Mouse (Mus musculus) forebrain, postnatal 0 days (tissue): ENCODE data around the gene Krtap9-5. TPM values are rescaled to one million over a fixed set of nuclear protein-coding genes. Genes with fewer than 3 reads are reported as not detected.

Source experiments
- ATAC-seq: fragments of 200-750 bp; cut with Nextera tagmentation; 2 replicates; pipeline ENCODE4 v1.8.0; 2017; ENCODE audit warnings: mild to moderate bottlenecking, moderate library complexity
- DNase-seq: peaks from one replicate; pipeline ENCODE4 v3.0.0-alpha.2; 2015
- H3K27ac ChIP-seq: fragments of 300-500 bp; sonication (generic); 2 replicates; pipeline ENCODE4 v1.5.1; 2014; ENCODE audit warnings: low read depth, mild to moderate bottlenecking, antibody characterized with exemption, low read length, moderate library complexity, mixed read lengths
- H3K27me3 ChIP-seq: fragments of 300-500 bp; sonication (generic); 2 replicates; pipeline ENCODE4 v1.6.1; 2014; ENCODE audit warnings: mild to moderate bottlenecking, low read length, mixed read lengths; ENCODE audit not compliant: insufficient read depth
- H3K36me3 ChIP-seq: fragments of 300-500 bp; sonication (generic); 2 replicates; pipeline ENCODE4 v1.6.1; 2014; ENCODE audit warnings: mild to moderate bottlenecking, moderate library complexity; ENCODE audit not compliant: insufficient read depth
- H3K4me1 ChIP-seq: fragments of 300-500 bp; sonication (generic); 2 replicates; pipeline ENCODE4 v1.6.1; 2014; ENCODE audit warnings: antibody characterized with exemption; ENCODE audit not compliant: insufficient read depth
- H3K4me2 ChIP-seq: fragments of 300-500 bp; sonication (generic); 2 replicates; pipeline ENCODE4 v1.6.1; 2014; ENCODE audit warnings: low read depth, mild to moderate bottlenecking, moderate library complexity
- H3K4me3 ChIP-seq: fragments of 300-500 bp; sonication (generic); 2 replicates; pipeline ENCODE4 v1.5.1; 2014; ENCODE audit warnings: low read depth, low read length, mixed read lengths
- H3K9ac ChIP-seq: fragments of 300-500 bp; sonication (generic); 2 replicates; pipeline ENCODE4 v1.6.1; 2014; ENCODE audit warnings: mild to moderate bottlenecking
- H3K9me3 ChIP-seq: fragments of 300-500 bp; sonication (generic); 2 replicates; pipeline ENCODE4 v1.6.1; 2016; ENCODE audit warnings: low read length
- CTCF ChIP-seq: sonication (generic); IDR thresholded peaks from 2 replicates; pipeline ENCODE4 v1.5.1; 2016; ENCODE audit warnings: antibody characterized with exemption, control low read depth, low read depth
- WGBS: fragments of 180-500 bp; shearing (Covaris S2); extraction: QIAGEN DNeasy Blood & Tissue Kit; methylation state at CpG from one replicate; pipeline ENCODE4 v1.1.7; 2014; 5-methylcytosine and 5-hydroxymethylcytosine counted together
- polyA plus RNA-seq: library from polyadenylated mRNA; unstranded; fragments of >200 nt; fragmentation: Nextera tagmentation; extraction: Ambion mirVana; gene quantifications from 2 replicates; pipeline ENCODE4 v1.2.1, GENCODE M21; 2015
- total RNA-seq: library from RNA; depleted of rRNA; stranded (reverse); fragments of >200 nt; gene quantifications from 2 replicates; pipeline ENCODE4 v1.2.3, GENCODE M21; 2014; rRNA removed

Krtap9-5 gene
- not detected in 2 replicates for total RNA-seq
- not detected in 2 replicates for polyA plus RNA-seq

GRCm38 (mm10) chr11:99948175-99948574, at the start of gene Krtap9-5:
TSS of gene Krtap9-5 (plus strand) at chr11:99948475.
- TF ChIP-seq CTCF = no peak
- 92% methylated on average over 2 of the region's 2 CpGs for WGBS
- H3K4me3 ChIP-seq = no peak within 1 kb of the TSS

GRCm38 (mm10) chr11:99907620-99908019, 40.7 kb upstream of the Krtap9-5 start, which contains the start of gene Krtap31-1:
TSS of gene Krtap31-1 (plus strand) at chr11:99907920.
- Histone ChIP-seq H3K36me3 (no peaks in the 10 kb centered on the region), H3K4me1 (no peaks in the 10 kb centered on the region), H3K27ac (no peak within 1 kb of the TSS), H3K4me3 (no peak within 1 kb of the TSS), H3K4me2 (no peak within 1 kb of the TSS), H3K9me3 (no peaks in the 10 kb centered on the region), H3K9ac (no peak within 1 kb of the TSS), H3K27me3 (no peaks in the 10 kb centered on the region)
- no peak for DNase-seq
- ATAC-seq = no peak
- TF ChIP-seq CTCF = no peak
- WGBS = 88% methylated on average over 2 of the region's 2 CpGs

More at GRCm38 (mm10) chr11:99948175-99948574, at the start of gene Krtap9-5:
- H3K9ac ChIP-seq = no peak within 1 kb of the TSS
- H3K36me3 ChIP-seq = no peaks in the 10 kb centered on the region
- no peak within 1 kb of the TSS for H3K27ac ChIP-seq
- no peaks in the 10 kb centered on the region for H3K9me3 ChIP-seq
- no peaks in the 10 kb centered on the region for H3K4me1 ChIP-seq
- H3K27me3 ChIP-seq = no peaks in the 10 kb centered on the region
- no peak for ATAC-seq
- no peak for DNase-seq
- no peak within 1 kb of the TSS for H3K4me2 ChIP-seq

GRCm38 (mm10) chr11:99914451-99914850, 33.8 kb upstream of the Krtap9-5 start, which contains the start of gene Gm11565:
TSS of gene Gm11565 (plus strand) at chr11:99914751.
- no peak for DNase-seq
- no peak within 1 kb of the TSS for H3K9ac ChIP-seq
- ATAC-seq = no peak
- no peak within 1 kb of the TSS for H3K4me3 ChIP-seq
- no peak within 1 kb of the TSS for H3K27ac ChIP-seq
- 94% methylated on average over 3 of the region's 3 CpGs for WGBS
- no peaks in the 10 kb centered on the region for H3K9me3 ChIP-seq
- no peaks in the 10 kb centered on the region for H3K27me3 ChIP-seq
- H3K36me3 ChIP-seq = no peaks in the 10 kb centered on the region
- no peak within 1 kb of the TSS for H3K4me2 ChIP-seq
- H3K4me1 ChIP-seq = no peaks in the 10 kb centered on the region
- no peak for TF ChIP-seq CTCF

GRCm38 (mm10) chr11:99935991-99936390, 12.3 kb upstream of the Krtap9-5 start, which contains the start of gene Krtap31-2:
TSS of gene Krtap31-2 (plus strand) at chr11:99936291.
- Histone ChIP-seq H3K27me3 (no peaks in the 10 kb centered on the region), H3K4me3 (no peak within 1 kb of the TSS), H3K9ac (no peak within 1 kb of the TSS), H3K9me3 (no peaks in the 10 kb centered on the region), H3K4me1 (no peaks in the 10 kb centered on the region), H3K27ac (no peak within 1 kb of the TSS), H3K36me3 (no peaks in the 10 kb centered on the region), H3K4me2 (no peak within 1 kb of the TSS)
- TF ChIP-seq CTCF = no peak
- no peak for DNase-seq
- ATAC-seq = no peak
- WGBS = 90% methylated on average over 1 of the region's 1 CpGs

GRCm38 (mm10) chr11:99937751-99938264, 10.5 kb upstream of the Krtap9-5 start:
- no peak for DNase-seq
- Histone ChIP-seq H3K9me3 (no peaks in the 10 kb centered on the region), H3K4me3 (no peak overlapping the region), H3K4me1 (no peaks in the 10 kb centered on the region), H3K27ac (no peak overlapping the region), H3K9ac (no peak overlapping the region), H3K36me3 (no peaks in the 10 kb centered on the region), H3K27me3 (no peaks in the 10 kb centered on the region), H3K4me2 (no peak overlapping the region)
- TF ChIP-seq CTCF = no peak
- 85% methylated on average over 9 of the region's 9 CpGs for WGBS
- no peak for ATAC-seq

- DNase-seq = no peak
- H3K27me3 ChIP-seq = no peaks in the 10 kb centered on the region
- H3K4me1 ChIP-seq = no peaks in the 10 kb centered on the region
- no peak for ATAC-seq
- H3K27ac ChIP-seq = no peak overlapping the region
- H3K4me2 ChIP-seq = no peak overlapping the region
- H3K4me3 ChIP-seq = no peak overlapping the region
- H3K9me3 ChIP-seq = no peaks in the 10 kb centered on the region
- no peak overlapping the region for H3K9ac ChIP-seq
- WGBS = 49% methylated on average over 6 of the region's 6 CpGs
- TF ChIP-seq CTCF = no peak
- no peaks in the 10 kb centered on the region for H3K36me3 ChIP-seq
These were observed 15.9 kb downstream of the Krtap9-5 start for GRCm38 (mm10) chr11:99964213-99964612.

- no peak for DNase-seq
- H3K4me1 ChIP-seq = no peaks in the 10 kb centered on the region
- H3K9me3 ChIP-seq = no peaks in the 10 kb centered on the region
- no peak overlapping the region for H3K4me3 ChIP-seq
- 89% methylated on average over 2 of the region's 2 CpGs for WGBS
- H3K27me3 ChIP-seq = no peaks in the 10 kb centered on the region
- no peaks in the 10 kb centered on the region for H3K36me3 ChIP-seq
- H3K27ac ChIP-seq = no peak overlapping the region
- TF ChIP-seq CTCF = no peak
- no peak for ATAC-seq
- no peak overlapping the region for H3K4me2 ChIP-seq
- H3K9ac ChIP-seq = no peak overlapping the region
These were observed 17.7 kb downstream of the Krtap9-5 start for GRCm38 (mm10) chr11:99965961-99966360.
